Mouse (Mus musculus) stomach, postnatal 0 days (tissue): ENCODE measurements at regions not wholly inside any gene's neighbourhood (a gene's known extent, or its start where the extent isn't known, plus 50 kb on each side); places are given as distances from the start of the nearest gene placed in this dataset.

Experiments used
- CTCF ChIP-seq: IDR thresholded peaks from 2 replicates; pipeline ENCODE4 v1.5.1; 2016; ENCODE audit warnings: antibody characterized with exemption, low read depth, mild to moderate bottlenecking, moderate library complexity
- EP300 ChIP-seq: optimal IDR thresholded peaks from 2 replicates; pipeline ENCODE3; 2016; ENCODE audit warnings: antibody characterized with exemption

GRCm38 (mm10) chr1:152287566-152288490, 98.7 kb downstream of the Tsen15 start:
- TF ChIP-seq CTCF: no peak
- no peak for TF ChIP-seq EP300
